Mouse (Mus musculus) cerebellum, adult 2 months (tissue): ENCODE measurements around the gene Fryl.

Experiments
- CTCF ChIP-seq: fragments of 200-500 bp; IDR thresholded peaks from 2 replicates; pipeline ENCODE4 v1.5.1; 2011; ENCODE audit warnings: low read depth, mild to moderate bottlenecking, control low read depth, low read length, moderate library complexity, borderline replicate concordance; ENCODE audit not compliant: insufficient read depth
- POLR2A ChIP-seq: fragments of 200-500 bp; IDR thresholded peaks from 2 replicates; pipeline ENCODE4 v1.6.1; 2011; ENCODE audit warnings: low read length, control low read depth, borderline replicate concordance; ENCODE audit not compliant: insufficient read depth

DNA sequence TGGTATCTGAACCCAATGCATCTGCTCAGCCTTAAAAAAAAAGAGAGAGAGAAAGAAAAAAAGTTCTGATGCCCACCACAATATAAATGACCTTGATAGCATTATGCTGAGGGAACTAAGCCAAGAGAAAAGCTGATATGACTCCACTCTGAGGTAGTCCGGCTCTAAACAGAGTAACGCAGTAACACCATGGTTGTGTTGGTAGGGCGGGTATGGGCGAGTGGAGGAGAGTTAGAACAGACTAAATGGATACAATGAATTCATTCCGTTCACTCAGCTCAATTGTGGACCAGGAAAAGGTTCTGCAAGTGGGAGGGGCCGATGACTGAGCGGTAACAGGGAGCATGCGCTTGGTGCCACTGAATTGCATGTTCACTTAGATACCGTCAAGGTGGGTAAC is 40.4 kb downstream of the Fryl start:
- TF ChIP-seq POLR2A (no peak), CTCF (no peak)
